Mouse (Mus musculus) spleen, postnatal 10 days (tissue): ENCODE results near the gene Kitl.

Experiments used
- DNase-seq, 2 experiments: peaks; one replicate each; pipeline ENCODE4 v3.0.0; 2021 to 2022; ENCODE audit warnings: low spot score in 2 of 2

Kitl gene

GRCm38 (mm10) chr10:100111209-100111608, 95.8 kb downstream of the Kitl start:
- DNase-seq: no peak

GRCm38 (mm10) chr10:100115570-100115969, 100.1 kb downstream of the Kitl start:
- DNase-seq: no peak

GRCm38 (mm10) chr10:100124452-100124851, 109.0 kb downstream of the Kitl start:
- no peak for DNase-seq

- DNase-seq: no peak
Observed at GRCm38 (mm10) chr10:100127837-100128743, 112.7 kb downstream of the Kitl start.

GRCm38 (mm10) chr10:100131657-100132056, 116.2 kb downstream of the Kitl start:
- DNase-seq: no peak

GRCm38 (mm10) chr10:100132304-100132703, 116.9 kb downstream of the Kitl start:
- DNase-seq: no peak

- no peak for DNase-seq
Observed at GRCm38 (mm10) chr10:100138552-100138951, 123.1 kb downstream of the Kitl start.

GRCm38 (mm10) chr10:100148123-100148522, 132.7 kb downstream of the Kitl start:
- no peak for DNase-seq
